ENCODE assay signal across 7 mouse cellular contexts in the genomic region with DNA sequence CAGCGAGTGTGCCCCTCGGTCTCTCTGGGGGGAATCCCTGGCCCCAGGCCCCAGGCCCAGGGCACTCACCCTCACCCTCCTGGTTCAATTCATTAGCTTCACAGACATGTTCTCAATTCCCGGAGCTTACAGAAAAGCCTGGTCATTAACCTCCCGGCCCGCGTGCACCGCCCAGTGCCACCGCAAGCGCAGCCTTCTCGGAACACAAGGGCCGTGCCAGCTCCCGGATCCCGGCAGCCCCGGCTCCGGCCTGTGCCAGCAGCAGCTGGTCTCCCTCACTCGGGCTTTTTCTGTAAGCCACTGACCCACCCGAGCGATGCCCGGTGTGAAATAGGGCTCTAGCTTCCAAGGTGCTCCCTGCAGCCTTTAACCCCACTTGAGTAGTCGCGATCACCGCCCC. TPM values are rescaled to one million over a fixed set of nuclear protein-coding genes. Genes with fewer than 3 reads are reported as not detected.
A peak's percentile ranks its signal among the peaks of the same experiment; 100 is the strongest.
DNase-seq lines count a peak whose midpoint lies in the region; ATAC-seq and TF ChIP-seq lines count a peak whose summit lies in the region.

No protein-coding gene starts in this region.

- no peak overlapping the region for H3K4me3 ChIP-seq in liver, embryonic 11.5 days (ENCODE audit: low read depth, low read length)
- H3K4me3 ChIP-seq in forebrain, embryonic 10.5 days = peak overlapping the region; percentile 42
- 0 out of 2 replicates have a peak overlapping the region, but pooled peaks have one; percentile 7 for H3K4me3 ChIP-seq in hindbrain, embryonic 14.5 days (replicated peaks; ENCODE audit: low read length)
- peak overlapping the region; percentile 12; the same call in 1 of the 2 replicates for H3K4me3 ChIP-seq in midbrain, postnatal 0 days (ENCODE audit: low read depth, low read length)

- WGBS in liver, embryonic 11.5 days = 5% methylated on average over 22 of the region's 22 CpGs
- WGBS in forebrain, embryonic 10.5 days = 2% methylated on average over 22 of the region's 22 CpGs
- 1% methylated on average over 22 of the region's 22 CpGs for WGBS in hindbrain, embryonic 14.5 days
- 3% methylated on average over 20 of the region's 22 CpGs for WGBS in midbrain, postnatal 0 days

- no peak for ATAC-seq in liver, embryonic 11.5 days (replicated peaks; ENCODE audit: low FRiP score)
- ATAC-seq in hindbrain, embryonic 14.5 days (ENCODE audit: low FRiP score) = no peak
- ATAC-seq in midbrain, postnatal 0 days (ENCODE audit: low FRiP score) = no peak

- H3K27me3 ChIP-seq in liver, embryonic 11.5 days (replicated peaks; ENCODE audit: control insufficient read depth, insufficient read depth, low read length) = peaks cover 42% of the 10 kb centered on the region
- peaks cover 94% of the 10 kb centered on the region for H3K27me3 ChIP-seq in forebrain, embryonic 10.5 days (ENCODE audit: poor library complexity, severe bottlenecking)
- peaks cover 50% of the 10 kb centered on the region for H3K27me3 ChIP-seq in hindbrain, embryonic 14.5 days (ENCODE audit: control insufficient read depth, insufficient read depth, low read length)
- peaks cover 42% of the 10 kb centered on the region for H3K27me3 ChIP-seq in midbrain, postnatal 0 days (ENCODE audit: insufficient read depth, low read length)

- H3K27ac ChIP-seq in liver, embryonic 11.5 days (ENCODE audit: low read depth, low read length) = no peak overlapping the region
- H3K27ac ChIP-seq in forebrain, embryonic 10.5 days = peak overlapping the region; percentile 58; the same call in 1 of the 2 replicates
- no peak overlapping the region for H3K27ac ChIP-seq in hindbrain, embryonic 14.5 days
- no peak overlapping the region for H3K27ac ChIP-seq in midbrain, postnatal 0 days (ENCODE audit: low read depth, low read length)

- H3K4me2 ChIP-seq in liver, embryonic 11.5 days = peak overlapping the region; percentile 36
- peak overlapping the region; percentile 39 for H3K4me2 ChIP-seq in hindbrain, embryonic 14.5 days (replicated peaks)
- H3K4me2 ChIP-seq in midbrain, postnatal 0 days (ENCODE audit: low read depth, low read length, poor library complexity, severe bottlenecking) = peak overlapping the region; percentile 38

- no peak overlapping the region for H3K9ac ChIP-seq in liver, embryonic 11.5 days (ENCODE audit: low read depth, low read length)
- H3K9ac ChIP-seq in hindbrain, embryonic 14.5 days = 0 out of 2 replicates have a peak overlapping the region, but pooled peaks have one; percentile 17
- no peak overlapping the region for H3K9ac ChIP-seq in midbrain, postnatal 0 days (replicated peaks; ENCODE audit: low read length, poor library complexity, severe bottlenecking)

- H3K36me3 ChIP-seq in liver, embryonic 11.5 days (ENCODE audit: control insufficient read depth, insufficient read depth, low read length) = no peaks in the 10 kb centered on the region
- H3K36me3 ChIP-seq in forebrain, embryonic 10.5 days (replicated peaks) = no peaks in the 10 kb centered on the region
- H3K36me3 ChIP-seq in hindbrain, embryonic 14.5 days (replicated peaks; ENCODE audit: control insufficient read depth, insufficient read depth) = no peaks in the 10 kb centered on the region
- no peaks in the 10 kb centered on the region for H3K36me3 ChIP-seq in midbrain, postnatal 0 days (ENCODE audit: insufficient read depth, low read length)

- DNase-seq in liver, embryonic 11.5 days (ENCODE audit: low spot score) = no peak
- DNase-seq in liver = no peak
- DNase-seq in forebrain, embryonic 10.5 days (ENCODE audit: extremely low spot score, low spot score) = no peak
- no peak for DNase-seq in hindbrain, embryonic 14.5 days (ENCODE audit: low spot score)
- peak; percentile 32 for DNase-seq in midbrain, postnatal 0 days (ENCODE audit: low spot score)
- DNase-seq in urinary bladder, postnatal 14 days (ENCODE audit: low spot score) = no peak
- DNase-seq in layer of hippocampus, adult 8-10 months (ENCODE audit: low spot score in 2 of 2) = no peak

- peaks cover 4% of the 10 kb centered on the region for H3K4me1 ChIP-seq in liver, embryonic 11.5 days (replicated peaks; ENCODE audit: control insufficient read depth, insufficient read depth, low read length)
- H3K4me1 ChIP-seq in forebrain, embryonic 10.5 days = peaks cover 44% of the 10 kb centered on the region
- peaks cover 21% of the 10 kb centered on the region for H3K4me1 ChIP-seq in hindbrain, embryonic 14.5 days (replicated peaks; ENCODE audit: control insufficient read depth, insufficient read depth, low read length)
- peaks cover 3% of the 10 kb centered on the region; the same call in 1 of the 2 replicates for H3K4me1 ChIP-seq in midbrain, postnatal 0 days (ENCODE audit: insufficient read depth, low read length)

- no peak for TF ChIP-seq CTCF in midbrain, postnatal 0 days (IDR thresholded peaks at IDR 0.05)

- H3K9me3 ChIP-seq in liver, embryonic 11.5 days (ENCODE audit: control insufficient read depth, low read length) = no peaks in the 10 kb centered on the region
- no peaks in the 10 kb centered on the region for H3K9me3 ChIP-seq in forebrain, embryonic 10.5 days
- H3K9me3 ChIP-seq in hindbrain, embryonic 14.5 days (ENCODE audit: control insufficient read depth, low read length) = no peaks in the 10 kb centered on the region
- no peaks in the 10 kb centered on the region for H3K9me3 ChIP-seq in midbrain, postnatal 0 days (ENCODE audit: low read length)

RNA-seq across cellular contexts. Expression of a gene that starts 43.8 kb away (rescaled TPM):
- polyA plus RNA-seq in liver, embryonic 11.5 days (2014; fragmentation: Nextera tagmentation; extraction: Ambion mirVana) = 23.3 and 25.9 TPM in 2 replicates
- polyA plus RNA-seq in forebrain, embryonic 10.5 days (2016; fragmentation: Nextera tagmentation; extraction: Ambion mirVana) = 10.6 and 13.9 TPM in 2 replicates
- polyA plus RNA-seq in hindbrain, embryonic 14.5 days (2014; fragmentation: Nextera tagmentation; extraction: Ambion mirVana) = 4.3 and 6.6 TPM in 2 replicates
- 1.1 and 3.9 TPM in 2 replicates for total RNA-seq in midbrain, postnatal 0 days (2014; rRNA removed)
- 2.0 and 4.0 TPM in 2 replicates for polyA plus RNA-seq in midbrain, postnatal 0 days (2015; fragmentation: Nextera tagmentation; extraction: Ambion mirVana)
- total RNA-seq in layer of hippocampus, adult 8-10 months (2022) = 1 to 10 TPM; 2.2 to 3.4 (median 2.6) TPM
